Mouse (Mus musculus) testis, adult 2 months (tissue): ENCODE measurements around the gene 2810006K23Rik. TPM values are rescaled to one million over a fixed set of nuclear protein-coding genes. Genes with fewer than 3 reads are reported as not detected.
A peak's percentile ranks its signal among the peaks of the same experiment; 100 is the strongest.
"Not testable (repeated sequence)": the region's sequence is repeated elsewhere in the genome, so short reads cannot be mapped to it uniquely, and the experiment has no call there.

Experiments
- H3K27ac ChIP-seq: fragments of 200-500 bp; 2 replicates; pipeline ENCODE4 v1.5.1; 2012; ENCODE audit warnings: low read depth, low read length; ENCODE audit not compliant: control insufficient read depth, insufficient read depth
- H3K27me3 ChIP-seq: fragments of 200-500 bp; 2 replicates; pipeline ENCODE4 v1.6.1; 2012; ENCODE audit warnings: mild to moderate bottlenecking, low read length, moderate library complexity; ENCODE audit not compliant: control insufficient read depth, insufficient read depth
- H3K36me3 ChIP-seq: fragments of 200-500 bp; 2 replicates; pipeline ENCODE4 v1.6.1; 2012; ENCODE audit warnings: mild to moderate bottlenecking, low read length; ENCODE audit not compliant: control insufficient read depth, insufficient read depth
- H3K4me1 ChIP-seq: fragments of 200-500 bp; 2 replicates; pipeline ENCODE4 v1.6.1; 2012; ENCODE audit warnings: low read length; ENCODE audit not compliant: control insufficient read depth, insufficient read depth
- H3K4me3 ChIP-seq: fragments of 200-500 bp; 2 replicates; pipeline ENCODE4 v1.5.1; 2012; ENCODE audit warnings: low read depth, mild to moderate bottlenecking, low read length, moderate library complexity, mixed read lengths; ENCODE audit not compliant: control insufficient read depth
- CTCF ChIP-seq: fragments of 200-500 bp; IDR thresholded peaks from 2 replicates; pipeline ENCODE4 v1.5.1; 2012; ENCODE audit warnings: low read depth, mild to moderate bottlenecking, inconsistent platforms, low read length, moderate library complexity; ENCODE audit not compliant: control insufficient read depth, insufficient read depth, insufficient replicate concordance
- POLR2A ChIP-seq: fragments of 200-500 bp; IDR thresholded peaks from 2 replicates; pipeline ENCODE4 v1.6.1; 2012; ENCODE audit warnings: low read depth, mild to moderate bottlenecking, inconsistent platforms, low read length, moderate library complexity; ENCODE audit not compliant: control insufficient read depth
- polyA plus RNA-seq: library from polyadenylated mRNA; depleted of rRNA; stranded (reverse); fragments of >200 nt; gene quantifications from 2 replicates; pipeline ENCODE4 v1.2.3, GENCODE M21; 2012

Gene 2810006K23Rik
- polyA plus RNA-seq, 1 experiment: 4.8 TPM

- H3K4me1 ChIP-seq: peaks cover 21% of the 10 kb centered on the region
- TF ChIP-seq POLR2A: no peak
- 0 out of 2 replicates have a peak overlapping the region, but pooled peaks have one; percentile 66 for H3K27ac ChIP-seq
- no peaks in the 10 kb centered on the region for H3K36me3 ChIP-seq
- H3K4me3 ChIP-seq: peak overlapping the region; percentile 82
- no peaks in the 10 kb centered on the region for H3K27me3 ChIP-seq
Measured at GRCm38 (mm10) chr5:124354574-124355424, 26.9 kb downstream of the 2810006K23Rik start.

GRCm38 (mm10) chr5:124355425-124355959 lies 27.6 kb downstream of the 2810006K23Rik start:
- no peak for TF ChIP-seq CTCF
- TF ChIP-seq POLR2A: no peak
- H3K36me3 ChIP-seq: no peaks in the 10 kb centered on the region; the same call in 1 of the 2 replicates
- H3K4me3 ChIP-seq: no peak overlapping the region

DNA sequence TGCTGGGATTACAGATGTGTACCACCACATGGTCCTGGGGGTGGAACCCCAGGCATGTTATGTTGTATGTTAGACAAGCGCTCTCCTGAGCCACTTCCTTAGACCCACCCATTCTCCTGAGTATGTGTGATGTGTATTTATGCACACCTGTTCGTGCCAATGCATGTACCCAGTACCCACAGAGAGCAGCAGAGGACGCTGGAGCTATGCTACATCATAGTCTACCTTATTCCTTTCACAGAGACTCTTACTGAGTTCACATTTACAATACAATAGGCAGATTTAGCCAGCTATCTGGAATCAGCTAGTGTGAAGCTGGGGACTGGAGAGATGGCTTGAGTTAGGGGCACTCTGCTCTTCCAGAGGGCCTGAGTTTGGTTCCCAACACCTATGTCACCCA lies 28.8 kb downstream of the 2810006K23Rik start:
- TF ChIP-seq CTCF (no peak), POLR2A (no peak)
- peaks cover 18% of the 10 kb centered on the region for H3K4me1 ChIP-seq
- no peak overlapping the region for H3K27ac ChIP-seq
- no peaks in the 10 kb centered on the region for H3K27me3 ChIP-seq
- H3K36me3 ChIP-seq: no peaks in the 10 kb centered on the region; the same call in 1 of the 2 replicates
- no peak overlapping the region for H3K4me3 ChIP-seq

More at GRCm38 (mm10) chr5:124355425-124355959, 27.6 kb downstream of the 2810006K23Rik start:
- Histone ChIP-seq H3K27ac (no peak overlapping the region), H3K4me1 (peaks cover 21% of the 10 kb centered on the region), H3K27me3 (no peaks in the 10 kb centered on the region)

- Histone ChIP-seq H3K4me1 (peaks cover 2% of the 10 kb centered on the region; the same call in 1 of the 2 replicates), H3K27me3 (no peaks in the 10 kb centered on the region), H3K36me3 (no peaks in the 10 kb centered on the region; the same call in 1 of the 2 replicates), H3K4me3 (no peak overlapping the region), H3K27ac (no peak overlapping the region)
- no peak for TF ChIP-seq POLR2A
- TF ChIP-seq CTCF: no peak
Measured at GRCm38 (mm10) chr5:124359641-124360040, 31.8 kb downstream of the 2810006K23Rik start.

- H3K36me3 ChIP-seq, H3K27me3 ChIP-seq, H3K4me1 ChIP-seq, H3K4me3 ChIP-seq, H3K27ac ChIP-seq: not testable (repeated sequence)
Measured at GRCm38 (mm10) chr5:124362982-124363381, 35.1 kb downstream of the 2810006K23Rik start, which contains the start of gene Cdk2ap1. TSS of gene Cdk2ap1 (minus strand) at chr5:124363082.

DNA sequence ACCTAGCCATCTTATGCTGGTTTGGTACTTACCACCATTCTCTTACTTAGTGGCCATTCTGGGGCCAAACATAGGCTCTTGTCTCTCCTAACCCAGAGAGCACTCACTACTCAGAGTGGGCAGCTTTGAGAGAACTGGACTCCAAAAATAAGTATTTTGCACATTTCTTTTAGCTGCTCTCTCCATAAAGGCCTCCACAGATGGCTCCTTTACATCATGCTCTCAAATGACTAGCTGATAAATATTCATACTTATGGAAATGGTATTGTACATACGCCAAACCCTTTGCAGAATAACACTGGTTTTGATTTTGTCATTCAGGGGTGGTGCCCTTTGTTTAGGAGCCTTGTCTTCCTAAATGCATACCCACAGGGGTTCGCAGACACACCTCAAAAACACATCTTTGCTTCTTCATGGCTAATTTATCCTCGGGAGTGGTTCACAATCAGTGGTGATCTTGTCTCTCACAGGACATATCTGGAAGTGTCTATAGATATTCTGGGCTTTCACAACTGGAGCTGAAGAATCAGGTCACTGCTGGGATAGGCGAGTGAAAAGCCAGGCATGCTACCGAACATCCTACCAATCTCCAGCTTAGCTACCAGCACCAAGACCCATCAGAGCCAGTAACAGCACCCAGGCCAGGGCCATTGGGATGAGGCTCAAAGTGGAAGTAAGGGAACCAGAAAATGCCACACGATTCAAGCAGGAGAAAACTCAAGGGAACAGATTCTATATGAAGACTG lies 36.5 kb downstream of the 2810006K23Rik start:
- no peaks in the 10 kb centered on the region; the same call in 1 of the 2 replicates for H3K36me3 ChIP-seq
- no peak for TF ChIP-seq POLR2A
- TF ChIP-seq CTCF: no peak
- no peak overlapping the region for H3K27ac ChIP-seq
- H3K4me1 ChIP-seq: no peaks in the 10 kb centered on the region
- H3K4me3 ChIP-seq: no peak overlapping the region
- H3K27me3 ChIP-seq: no peaks in the 10 kb centered on the region

DNA sequence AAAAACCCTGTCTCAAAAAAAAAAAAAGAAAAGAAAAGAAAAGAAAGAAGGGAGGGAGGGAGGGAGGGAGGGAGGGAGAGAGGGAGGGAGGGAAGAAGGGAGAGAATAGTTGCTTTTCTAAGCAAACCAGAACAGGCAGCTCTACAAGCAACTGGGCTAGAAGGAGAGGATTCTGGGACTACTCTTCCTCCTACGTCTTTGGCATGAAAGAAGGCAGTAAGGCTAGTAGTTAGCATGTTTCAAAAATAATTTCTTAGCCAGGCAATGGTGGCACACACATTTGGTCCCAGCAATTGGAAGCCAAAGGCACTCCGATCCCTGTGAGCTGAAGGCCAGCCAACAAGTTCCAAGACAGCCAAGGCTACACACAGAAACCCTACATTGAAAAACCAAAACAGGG lies 37.9 kb downstream of the 2810006K23Rik start:
- H3K4me3 ChIP-seq: no peak overlapping the region
- no peaks in the 10 kb centered on the region for H3K27me3 ChIP-seq
- no peak overlapping the region for H3K27ac ChIP-seq
- peaks cover 2% of the 10 kb centered on the region for H3K36me3 ChIP-seq
- TF ChIP-seq CTCF: no peak
- no peak for TF ChIP-seq POLR2A
- H3K4me1 ChIP-seq: no peaks in the 10 kb centered on the region
